Mouse (Mus musculus) megakaryocyte-erythroid progenitor cell, adult 5 weeks (primary cell): Measurements from ENCODE around the gene Tle2. TPM values are rescaled to one million over a fixed set of nuclear protein-coding genes. Genes with fewer than 3 reads are reported as not detected.

Experiments
- polyA plus RNA-seq: library from polyadenylated mRNA; stranded (reverse); fragments of >175 nt; gene quantifications from 2 replicates; pipeline ENCODE4 v1.2.3, GENCODE M21; 2012

Gene Tle2
- polyA plus RNA-seq = 19.6 and 35.0 TPM in 2 replicates

DNA sequence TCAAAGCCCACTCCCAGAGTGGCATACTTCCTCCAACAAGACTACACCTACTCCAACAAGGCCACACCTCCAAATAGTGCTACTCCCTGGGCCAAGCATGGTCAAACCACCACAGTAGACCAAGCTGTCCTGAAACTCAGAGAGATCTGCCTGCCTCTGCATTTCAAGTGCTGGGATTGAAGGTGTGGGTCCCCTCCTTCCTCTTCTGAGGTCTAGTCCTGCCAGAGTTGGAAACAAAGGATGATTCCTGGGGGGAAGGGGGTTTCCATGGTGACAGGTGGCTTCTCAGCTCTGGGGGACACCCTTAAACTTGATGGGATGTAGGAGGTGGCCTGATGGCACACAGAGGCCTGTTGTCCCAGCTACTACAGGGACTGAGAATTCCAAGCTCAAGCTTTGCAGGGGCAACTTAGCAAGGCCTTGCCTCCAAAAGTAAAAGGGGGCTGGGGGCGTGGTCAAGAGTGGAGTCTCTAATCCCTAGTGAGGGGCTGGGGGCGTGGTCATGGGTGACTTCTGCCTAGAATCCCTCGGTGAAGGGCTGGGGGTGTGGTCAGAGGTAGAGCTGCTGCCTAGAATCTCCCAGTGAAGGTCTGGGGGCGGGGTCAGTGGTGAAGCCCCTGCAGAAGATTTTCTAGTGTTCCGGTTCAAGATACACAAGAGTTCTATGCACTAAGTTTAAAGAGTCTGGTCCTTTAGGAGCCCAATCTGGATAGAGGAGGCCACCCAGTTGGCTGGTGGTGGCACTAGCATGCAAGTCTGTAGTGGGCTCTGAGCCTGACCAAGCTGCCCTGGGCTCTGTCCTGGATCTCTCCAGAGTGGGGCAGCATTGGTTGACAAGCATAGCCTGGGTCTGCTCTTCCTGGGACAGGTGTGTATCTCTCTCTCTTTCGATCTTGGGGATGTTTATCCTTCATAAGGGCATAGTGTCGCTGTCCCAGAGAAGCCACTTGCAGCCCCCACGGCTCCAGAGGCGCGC, at the start of gene Tle2:
Gene Tle2, plus strand, starts transcription at position 481 of the 976 bp plus-strand sequence.

DNA sequence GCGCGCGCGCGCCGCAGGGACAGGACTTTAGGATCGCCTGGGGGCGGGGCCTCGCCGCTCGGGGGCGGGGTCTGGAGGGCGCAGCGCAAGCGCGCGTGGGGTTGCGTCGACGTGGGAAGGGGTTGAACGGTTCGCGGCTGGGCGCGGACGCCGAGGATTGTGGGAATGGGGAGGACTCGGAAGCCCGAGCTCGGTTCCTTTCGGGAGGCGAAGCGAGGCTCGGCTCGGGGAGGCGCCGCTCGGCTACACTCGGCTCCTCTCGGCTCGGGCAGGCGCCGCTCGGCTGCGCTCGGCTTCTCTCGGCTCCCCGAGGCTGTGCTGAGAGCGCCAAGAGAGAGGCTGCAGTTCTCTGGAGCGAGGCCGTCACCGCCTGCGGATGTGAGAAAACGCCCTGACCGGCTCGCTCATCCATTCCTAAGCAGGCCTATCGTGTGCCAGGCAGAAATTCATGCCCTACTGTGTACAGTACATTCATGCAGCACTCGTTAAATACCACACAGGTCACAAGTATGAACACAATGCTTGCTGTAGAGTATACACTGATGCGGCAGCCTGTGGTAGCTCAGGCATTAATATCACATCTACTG, 29.1 kb upstream of the Tle2 start, which contains the start of gene Gna11:
Gene Gna11, minus strand, starts transcription at position 30 of the 587 bp plus-strand sequence.

DNA sequence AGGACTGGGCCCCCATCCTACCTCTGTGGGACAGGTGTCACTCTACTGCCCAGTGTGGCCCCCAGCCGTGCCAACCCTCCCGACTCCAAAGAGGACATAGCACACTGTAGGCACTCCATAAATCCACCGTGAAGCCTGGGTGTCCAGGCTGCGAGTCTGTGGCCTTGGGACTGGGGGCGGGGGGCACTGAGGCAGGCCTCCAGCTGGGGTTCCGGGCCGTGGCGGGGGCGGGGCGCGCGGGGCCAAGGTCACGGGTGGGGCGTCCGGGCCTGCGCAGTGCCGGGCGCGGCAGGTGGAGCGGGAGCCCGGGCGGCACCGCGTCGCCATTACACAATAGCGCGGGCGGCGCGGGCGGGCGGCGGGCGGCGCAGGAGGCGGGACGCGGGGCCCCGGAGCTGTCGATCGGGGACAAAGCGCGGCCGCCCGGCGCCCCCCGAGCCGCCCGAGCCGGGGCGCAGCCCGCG, 15.2 kb upstream of the Tle2 start, which contains the start of gene Aes:
Gene Aes, plus strand, starts transcription at position 326 of the 464 bp plus-strand sequence.

DNA sequence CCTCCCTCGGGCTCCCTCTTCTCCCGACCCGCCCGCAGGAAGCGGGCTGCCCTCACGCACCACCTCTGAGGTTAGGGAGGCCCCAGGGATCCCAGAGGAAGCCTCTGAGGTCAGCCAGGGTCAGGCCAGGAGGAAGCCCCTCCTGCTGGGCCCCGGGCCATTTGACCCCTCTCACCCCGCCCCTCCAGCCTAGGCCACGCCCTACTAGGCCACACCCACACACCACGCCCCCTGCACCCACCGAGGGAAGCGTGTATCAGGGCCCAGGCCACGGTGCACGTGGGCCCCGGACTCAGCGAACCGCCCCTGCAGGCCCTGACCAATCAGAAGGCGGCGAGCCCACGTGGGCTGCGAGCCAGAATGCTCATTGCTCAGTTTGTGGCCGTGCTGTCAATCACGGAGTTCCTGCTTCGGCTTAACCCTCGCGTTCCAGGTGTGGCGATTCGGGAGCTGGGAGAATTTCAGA, 26.4 kb downstream of the Tle2 start, which contains the start of gene Tle6:
Gene Tle6, minus strand, starts transcription at position 336 of the 466 bp plus-strand sequence.

DNA sequence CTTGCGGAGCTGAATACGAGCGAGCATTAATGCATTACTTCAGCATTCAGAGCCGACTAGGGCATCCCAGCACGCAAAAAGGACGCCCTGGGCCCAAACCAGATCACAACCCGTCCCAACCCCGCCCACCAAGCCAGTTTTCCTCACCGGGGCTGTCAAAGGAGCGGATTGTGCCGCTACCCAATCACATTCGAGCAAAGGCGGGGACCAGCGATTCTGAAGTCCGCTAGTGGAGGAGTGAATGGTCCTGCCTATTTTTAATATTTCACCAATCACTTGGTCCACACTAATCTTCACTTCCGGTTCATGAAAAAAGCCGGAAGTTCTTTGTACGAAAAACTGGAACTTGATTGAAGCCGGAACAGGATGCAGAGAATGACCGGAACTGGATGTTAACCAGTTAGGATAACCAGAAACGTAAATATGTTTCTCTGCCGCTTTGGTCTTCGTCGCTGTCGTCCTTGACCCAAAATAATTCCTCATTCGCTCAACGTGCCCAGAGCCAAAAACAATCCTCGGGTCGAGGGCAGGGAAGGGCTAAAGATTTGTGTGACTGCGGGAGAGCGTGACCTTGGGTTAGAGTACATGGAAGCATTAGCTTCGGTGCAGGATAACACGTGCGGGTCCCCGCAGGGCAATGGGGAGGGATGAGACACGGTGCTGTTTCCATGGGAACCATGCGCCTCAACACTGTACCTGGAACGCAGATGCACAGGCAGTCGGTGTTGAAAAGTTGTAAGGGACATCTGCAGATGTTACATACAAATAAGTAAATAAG, 31.8 kb downstream of the Tle2 start, which contains the start of gene BC025920:
Gene BC025920, plus strand, starts transcription at position 297 of the 778 bp plus-strand sequence.

DNA sequence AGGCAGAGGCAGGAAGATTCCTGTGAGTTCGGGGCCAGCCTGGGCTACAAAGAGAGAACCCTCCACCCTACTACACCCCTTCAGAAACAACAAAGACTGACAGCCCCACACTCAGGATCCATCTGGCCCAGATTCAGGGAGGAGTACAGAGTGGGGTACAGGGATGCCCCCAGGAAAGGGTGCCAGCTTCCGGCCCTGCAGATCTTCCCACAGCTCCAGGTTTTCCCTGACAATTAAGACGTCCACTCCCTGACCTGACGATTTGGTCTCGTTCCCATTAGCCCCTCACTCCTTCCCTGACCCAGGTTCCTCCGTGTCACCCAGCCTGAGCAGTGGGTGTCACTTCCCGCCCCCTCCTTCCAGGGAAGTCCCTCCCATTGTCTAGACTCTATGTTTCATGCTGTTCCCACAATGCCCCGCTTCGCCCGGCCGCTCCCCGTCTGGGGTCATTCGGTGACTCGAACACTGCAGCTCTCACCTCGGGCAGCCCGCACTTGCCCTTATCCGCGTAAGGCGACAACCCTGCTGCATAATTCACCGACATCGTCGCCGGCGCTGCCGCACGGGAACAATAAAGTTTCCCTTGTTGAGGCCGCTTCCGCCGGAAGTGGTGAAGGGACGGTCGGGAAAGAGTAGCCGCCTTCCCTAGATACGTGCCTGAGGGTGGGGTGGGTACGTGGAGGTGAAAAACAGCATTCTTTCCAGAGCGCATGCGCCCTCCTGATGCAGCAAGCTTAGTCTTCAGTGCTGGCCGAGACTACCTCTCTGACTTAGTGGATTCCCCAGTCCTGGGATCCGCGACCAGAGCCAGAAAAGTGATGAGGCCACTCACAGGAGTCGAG, 52.9 kb downstream of the Tle2 start, which contains the start of gene Sirt6:
Gene Sirt6, minus strand, starts transcription at position 804 of the 842 bp plus-strand sequence.

DNA sequence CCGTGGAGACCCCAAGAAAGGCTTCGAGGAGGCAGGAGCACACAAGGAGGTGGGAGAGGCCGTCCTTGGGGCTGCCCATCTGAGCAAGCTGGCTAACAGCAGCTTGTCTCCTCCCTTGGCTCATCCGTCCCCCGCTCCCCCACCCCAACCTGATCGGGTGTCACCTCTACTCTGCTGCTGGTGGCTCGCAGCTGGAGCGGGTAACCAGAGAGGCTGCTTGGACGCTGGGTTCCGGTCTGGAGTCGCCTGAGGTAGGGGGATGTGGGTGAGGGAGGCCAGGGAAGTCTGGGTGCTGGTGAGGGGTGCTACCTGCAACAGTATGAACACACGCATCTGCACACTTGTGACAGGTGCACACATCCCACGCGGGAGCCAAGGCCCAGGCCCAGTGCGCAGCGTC, 54.0 kb downstream of the Tle2 start, which contains the start of gene Ankrd24:
Gene Ankrd24, plus strand, starts transcription at position 151 of the 400 bp plus-strand sequence.

Other genes with a start within 250 kb of the Tle2 start
- gene Tbxa2r, start 245.8 kb upstream of the Tle2 start, polyA plus RNA-seq = 3.6 and 5.2 TPM in 2 replicates
- gene Gipc3, start 231.3 kb upstream of the Tle2 start, polyA plus RNA-seq = 0.32 and 0.93 TPM in 2 replicates
- gene Hmg20b, start 224.1 kb upstream of the Tle2 start, polyA plus RNA-seq = 274 and 308 TPM in 2 replicates
- gene Mfsd12, start 217.1 kb upstream of the Tle2 start, polyA plus RNA-seq = 60.6 and 65.0 TPM in 2 replicates
- gene 4930404N11Rik, start 208.7 kb upstream of the Tle2 start, polyA plus RNA-seq = 2.8 and 5.0 TPM in 2 replicates
- 55.8 and 61.0 TPM in 2 replicates for gene Fzr1, start 196.0 kb upstream of the Tle2 start, polyA plus RNA-seq
- 169 and 171 TPM in 2 replicates for gene Dohh, start 190.1 kb upstream of the Tle2 start, polyA plus RNA-seq
- gene Gm48551, start 190.1 kb upstream of the Tle2 start, polyA plus RNA-seq = 0.64 and 1.3 TPM in 2 replicates
- 6.5 and 12.0 TPM in 2 replicates for gene Gm48552, start 185.6 kb upstream of the Tle2 start, polyA plus RNA-seq
- gene Smim24, start 181.5 kb upstream of the Tle2 start, polyA plus RNA-seq = 9.7 and 10.1 TPM in 2 replicates
- gene Nfic, start 118.9 kb upstream of the Tle2 start, polyA plus RNA-seq = 223 and 238 TPM in 2 replicates
- gene Celf5, start 91.9 kb upstream of the Tle2 start, polyA plus RNA-seq = 0.11 and 0.35 TPM in 2 replicates
- gene Ncln, start 78.2 kb upstream of the Tle2 start, polyA plus RNA-seq = 293 and 377 TPM in 2 replicates
- 29.4 and 31.3 TPM in 2 replicates for gene S1pr4, start 74.4 kb upstream of the Tle2 start, polyA plus RNA-seq
- 62.5 and 63.6 TPM in 2 replicates for gene Gna15, start 50.3 kb upstream of the Tle2 start, polyA plus RNA-seq
- 12.9 and 13.1 TPM in 2 replicates for gene Gna11, start 29.4 kb upstream of the Tle2 start, polyA plus RNA-seq
- 1,582 and 1,630 TPM in 2 replicates for gene Aes, start 15.1 kb upstream of the Tle2 start, polyA plus RNA-seq
- gene Tle6, start 26.5 kb downstream of the Tle2 start, polyA plus RNA-seq = 28.2 and 41.6 TPM in 2 replicates
- 0.09 and 0.15 TPM in 2 replicates for gene BC025920, start 31.7 kb downstream of the Tle2 start, polyA plus RNA-seq
- gene Sirt6, start 53.2 kb downstream of the Tle2 start, polyA plus RNA-seq = 75.3 and 78.0 TPM in 2 replicates
- gene Ankrd24, start 54.0 kb downstream of the Tle2 start, polyA plus RNA-seq = 5.9 and 7.5 TPM in 2 replicates
- gene Gm10778, start 74.5 kb downstream of the Tle2 start, polyA plus RNA-seq = 0.09 and 0.13 TPM in 2 replicates
- gene Zfp433, start 130.3 kb downstream of the Tle2 start, polyA plus RNA-seq = 0.27 TPM in 1 of 2 replicates, not detected in the other
- gene Gm3055, start 196.6 kb downstream of the Tle2 start, polyA plus RNA-seq = 0.04 TPM in 1 of 2 replicates, not detected in the other
- not detected in 2 replicates for gene Gm4767, start 237.6 kb downstream of the Tle2 start, polyA plus RNA-seq